Mouse (Mus musculus) ES-E14 (cell line): ENCODE data around the gene AC124502.3. TPM values are rescaled to one million over a fixed set of nuclear protein-coding genes. Genes with fewer than 3 reads are reported as not detected.

Experiments used
- DNase-seq: peaks from one replicate; pipeline ENCODE4 v3.0.0-alpha.2; 2013; ENCODE audit warnings: low read depth, low spot score
- H3K27ac ChIP-seq: 2 replicates; pipeline ENCODE4 v1.5.1; 2012; ENCODE audit warnings: low read depth, mild to moderate bottlenecking, low read length, moderate library complexity, mixed read lengths; ENCODE audit not compliant: poor library complexity, insufficient read depth, severe bottlenecking
- H3K36me3 ChIP-seq: 2 replicates; pipeline ENCODE4 v1.6.1; 2012; ENCODE audit warnings: mild to moderate bottlenecking, low read length, moderate library complexity, mixed read lengths; ENCODE audit not compliant: control insufficient read depth, poor library complexity, insufficient read depth, severe bottlenecking
- H3K4me1 ChIP-seq, 2 experiments: fragments of 150-350 bp in 1 of 2; sonication (generic) in 1 of 2; 2 replicates each; pipeline ENCODE4 v1.6.1; 2012; ENCODE audit warnings: low read length in 2 of 2, mild to moderate bottlenecking in 1 of 2, mixed read lengths in 1 of 2; ENCODE audit not compliant: control insufficient read depth in 2 of 2, insufficient read depth in 2 of 2, poor library complexity in 1 of 2
- H3K4me3 ChIP-seq, 2 experiments: fragments of 150-350 bp in 1 of 2; sonication (generic) in 1 of 2; 2 replicates each; pipeline ENCODE4 v1.5.1; 2012; ENCODE audit warnings: low read length in 2 of 2, low read depth in 1 of 2, mild to moderate bottlenecking in 1 of 2, mixed read lengths in 1 of 2; ENCODE audit not compliant: insufficient read depth in 1 of 2, poor library complexity in 1 of 2, severe bottlenecking in 1 of 2
- H3K9ac ChIP-seq: 2 replicates; pipeline ENCODE4 v1.6.1; 2012; ENCODE audit warnings: low read depth, mild to moderate bottlenecking, low read length, mixed read lengths; ENCODE audit not compliant: poor library complexity, insufficient read depth, severe bottlenecking
- H3K9me3 ChIP-seq: fragments of 150-350 bp; sonication (generic); 2 replicates; pipeline ENCODE4 v1.6.1; 2012; ENCODE audit warnings: low read depth, mild to moderate bottlenecking, low read length; ENCODE audit not compliant: control insufficient read depth, insufficient read depth
- CHD2 ChIP-seq: IDR thresholded peaks from 2 replicates; pipeline ENCODE4 v1.6.1; 2014; ENCODE audit warnings: mild to moderate bottlenecking, low read depth, low read length, inconsistent platforms
- HCFC1 ChIP-seq: IDR thresholded peaks from 2 replicates; pipeline ENCODE4 v1.6.1; 2012; ENCODE audit warnings: low read length, inconsistent platforms, borderline replicate concordance; ENCODE audit not compliant: insufficient read depth
- MAFK ChIP-seq: IDR thresholded peaks from 2 replicates; pipeline ENCODE4 v1.6.1; 2014; ENCODE audit warnings: mild to moderate bottlenecking, low read depth, low read length, inconsistent platforms; ENCODE audit not compliant: insufficient read depth
- ZC3H11A ChIP-seq: IDR thresholded peaks from 2 replicates; pipeline ENCODE4 v1.6.1; 2012; ENCODE audit warnings: low read depth, mild to moderate bottlenecking, inconsistent platforms, low read length, borderline replicate concordance
- ZNF384 ChIP-seq: IDR thresholded peaks from 2 replicates; pipeline ENCODE4 v1.6.1; 2012; ENCODE audit warnings: low read depth, low read length, inconsistent platforms
- in situ Hi-C, 2 experiments: fragments of 600-800 bp; cut with MboI; formaldehyde crosslinking; loops; one replicate each; pipeline ENCODE4 v1.15.1; 2025; ENCODE audit warnings: low sequenced_read_pairs in 2 of 2, inconsistent platforms in 1 of 2; ENCODE audit not compliant: unreplicated experiment in 2 of 2
- total RNA-seq: library from RNA; depleted of rRNA; stranded (reverse); fragments of 300-350 nt; gene quantifications from 2 replicates; pipeline ENCODE4 v1.2.3, GENCODE M21; 2012

The AC124502.3 gene
- total RNA-seq, 1 experiment, result 3.2 TPM

GRCm38 (mm10) chr19:5062041-5062440, 23.4 kb downstream of the AC124502.3 start:
- H3K4me1 ChIP-seq, result peaks cover 15 to 51% of the 10 kb centered on the region in 2 experiments
- no peak for DNase-seq
- no peak overlapping the region for H3K27ac ChIP-seq
- TF ChIP-seq ZC3H11A (no peak), MAFK (no peak), ZNF384 (no peak), HCFC1 (no peak), CHD2 (no peak)
- H3K9me3 ChIP-seq, result no peaks in the 10 kb centered on the region
- in situ Hi-C loops, result no loop called here
- H3K36me3 ChIP-seq, result no peaks in the 10 kb centered on the region
- no peak overlapping the region for H3K4me3 ChIP-seq
- H3K9ac ChIP-seq, result no peak overlapping the region

- DNase-seq, result no peak
- H3K9me3 ChIP-seq, result no peaks in the 10 kb centered on the region
- H3K27ac ChIP-seq, result no peak overlapping the region
- H3K4me3 ChIP-seq, result no peak overlapping the region
- no peaks in the 10 kb centered on the region for H3K36me3 ChIP-seq
- in situ Hi-C loops, result no loop called here
- no peak for TF ChIP-seq HCFC1
- TF ChIP-seq ZNF384, result no peak
- TF ChIP-seq ZC3H11A, result no peak
- TF ChIP-seq MAFK, result no peak
- TF ChIP-seq CHD2, result no peak
- no peak overlapping the region for H3K9ac ChIP-seq
- peaks cover 14 to 54% of the 10 kb centered on the region in 2 experiments for H3K4me1 ChIP-seq
These were observed 23.8 kb downstream of the AC124502.3 start for GRCm38 (mm10) chr19:5062446-5062845.

GRCm38 (mm10) chr19:5065104-5065503, 26.4 kb downstream of the AC124502.3 start:
- Histone ChIP-seq H3K4me1 (peaks cover 7 to 37% of the 10 kb centered on the region in 2 experiments; a peak in 3 of 4 replicates), H3K27ac (no peak overlapping the region), H3K36me3 (no peaks in the 10 kb centered on the region), H3K4me3 (no peak overlapping the region), H3K9ac (no peak overlapping the region), H3K9me3 (no peaks in the 10 kb centered on the region)
- in situ Hi-C loops, result no loop called here
- TF ChIP-seq ZNF384 (no peak), HCFC1 (no peak), ZC3H11A (no peak), CHD2 (no peak), MAFK (no peak)
- no peak for DNase-seq

- no peaks in the 10 kb centered on the region for H3K9me3 ChIP-seq
These were observed 28.5 kb downstream of the AC124502.3 start for GRCm38 (mm10) chr19:5067040-5067799.

More at GRCm38 (mm10) chr19:5067040-5067799, 28.5 kb downstream of the AC124502.3 start:
- peak overlapping the region in 1 of 2 experiments; percentile 18; a peak in 2 of 4 replicates for H3K4me3 ChIP-seq
- in situ Hi-C loops, result no loop called here
- TF ChIP-seq ZNF384 (no peak), MAFK (no peak), HCFC1 (no peak), ZC3H11A (no peak), CHD2 (no peak)
- no peak overlapping the region for H3K9ac ChIP-seq
- DNase-seq, result no peak
- no peaks in the 10 kb centered on the region for H3K36me3 ChIP-seq
- H3K27ac ChIP-seq, result no peak overlapping the region
- H3K4me1 ChIP-seq, result peaks cover 0 to 27% of the 10 kb centered on the region in 2 experiments; a peak in 2 of 4 replicates
